Mouse (Mus musculus) 3134 (cell line): ENCODE data around the gene Tcte2.

Experiments
- DNase-seq: peaks from one replicate; pipeline ENCODE4 v3.0.0-alpha.2; 2011; ENCODE audit warnings: low spot score; ENCODE audit not compliant: insufficient read length; ENCODE audit errors: extremely low read depth

Gene Tcte2

GRCm38 (mm10) chr17:13663386-13664166, 98.0 kb downstream of the Tcte2 start:
- DNase-seq: no peak
